Mouse (Mus musculus) urinary bladder, adult 2 months (tissue): Measurements from ENCODE around the gene Numa1. TPM values are rescaled to one million over a fixed set of nuclear protein-coding genes. Genes with fewer than 3 reads are reported as not detected.
"Not testable (repeated sequence)": the region's sequence is repeated elsewhere in the genome, so short reads cannot be mapped to it uniquely, and the experiment has no call there.

ENCODE experiments used
- DNase-seq: peaks from one replicate; pipeline ENCODE4 v3.0.0; 2022; ENCODE audit warnings: low spot score
- polyA plus RNA-seq: library from polyadenylated mRNA; depleted of rRNA; stranded (reverse); fragments of >200 nt; gene quantifications from 2 replicates; pipeline ENCODE4 v1.2.3, GENCODE M21; 2012; rRNA removed

Gene Numa1
- polyA plus RNA-seq, result 50.5 and 80.1 TPM in 2 replicates

DNA sequence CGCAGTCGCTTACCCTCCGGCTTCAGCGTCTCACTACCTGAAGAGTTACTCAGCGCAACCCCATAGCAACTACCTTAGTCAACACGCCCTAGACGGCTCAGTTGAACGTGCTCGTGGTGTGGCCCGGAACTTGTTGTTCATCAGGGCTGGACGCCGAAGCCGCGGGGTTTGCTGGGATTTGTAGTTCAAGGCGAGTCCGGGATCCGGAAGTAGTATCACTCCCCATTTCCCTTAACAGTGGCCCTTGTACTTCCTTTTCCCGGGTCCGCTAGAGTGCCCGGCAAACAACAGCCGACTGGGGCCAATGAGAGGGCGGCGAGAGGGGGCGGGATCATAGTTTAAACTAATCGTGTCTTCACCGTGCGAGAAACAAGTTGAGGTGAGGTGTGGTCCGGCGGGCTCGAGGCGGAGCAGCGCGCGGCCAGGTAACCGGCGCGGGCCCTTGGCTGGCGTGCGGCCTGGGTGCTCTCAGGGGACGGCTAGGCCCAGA, at the start of gene Numa1, which contains the start of gene Lrrc51:
Numa1 (plus strand) TSS at position 361 of the 490 bp plus-strand sequence.
Lrrc51 (minus strand) TSS at position 145 of the 490 bp plus-strand sequence.
- DNase-seq, result peak; percentile 88

DNA sequence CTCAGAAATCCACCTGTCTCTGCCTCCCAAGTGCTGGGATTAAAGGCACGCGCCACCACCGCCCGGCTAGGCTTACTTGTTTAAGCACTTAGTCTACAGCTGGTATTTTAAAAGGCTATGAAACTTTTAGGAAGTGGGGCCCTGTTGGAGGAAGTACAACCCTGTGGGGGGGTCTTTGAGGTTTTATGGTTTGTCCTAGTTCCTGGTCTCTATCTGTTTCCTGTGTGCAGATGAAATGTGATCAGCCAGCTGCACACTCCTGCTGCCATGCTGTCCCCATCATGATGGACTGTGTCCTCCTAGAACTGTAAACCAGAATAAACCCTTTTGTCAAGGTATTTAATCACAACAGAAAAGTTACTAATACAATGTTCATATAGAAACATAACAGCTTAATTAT, 49.8 kb upstream of the Numa1 start:
- DNase-seq, result no peak

DNA sequence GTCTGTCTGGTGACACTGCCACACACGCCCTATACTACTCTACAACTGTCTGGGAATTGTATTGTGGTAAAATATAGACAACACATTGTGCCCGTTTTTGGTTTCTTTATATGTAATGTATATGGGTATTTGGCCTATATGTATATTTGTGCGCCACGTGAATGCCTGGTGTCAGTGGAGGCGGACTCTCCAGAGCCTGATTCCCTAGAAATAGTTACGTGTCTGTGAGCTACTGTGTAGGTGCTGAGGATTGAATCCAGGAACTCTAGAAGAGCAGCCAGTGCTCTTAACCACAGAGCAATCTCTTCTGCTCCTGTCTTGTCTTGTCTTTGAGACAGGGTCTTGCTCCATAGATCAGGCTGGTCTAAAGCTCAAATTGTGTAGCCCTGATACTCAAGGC, 47.6 kb upstream of the Numa1 start:
- DNase-seq, result no peak

DNA sequence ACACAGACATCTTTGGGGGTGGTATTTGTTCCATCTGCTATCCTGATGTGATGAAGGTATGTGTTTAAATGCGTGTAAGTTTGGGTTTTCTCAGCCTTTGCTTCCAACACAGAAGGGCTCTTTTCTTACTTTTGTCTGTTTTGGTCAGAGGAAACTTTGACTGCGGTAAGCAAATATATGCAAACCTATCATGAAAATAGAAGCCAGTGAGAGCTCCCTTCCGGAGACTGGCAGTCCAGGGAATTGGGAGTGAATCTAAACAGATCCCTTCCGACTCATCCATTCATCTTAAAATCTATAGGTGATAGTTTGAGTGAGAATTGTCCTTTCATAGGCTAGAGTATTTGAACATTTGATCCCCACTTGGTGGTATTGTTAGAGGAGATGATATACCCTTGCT, 45.5 kb upstream of the Numa1 start:
- no peak for DNase-seq

- no peak for DNase-seq
Measured at GRCm38 (mm10) chr7:101895695-101896094, 38.2 kb upstream of the Numa1 start.

GRCm38 (mm10) chr7:101896104-101897066, 37.5 kb upstream of the Numa1 start:
- DNase-seq, result peak; percentile 84

DNA sequence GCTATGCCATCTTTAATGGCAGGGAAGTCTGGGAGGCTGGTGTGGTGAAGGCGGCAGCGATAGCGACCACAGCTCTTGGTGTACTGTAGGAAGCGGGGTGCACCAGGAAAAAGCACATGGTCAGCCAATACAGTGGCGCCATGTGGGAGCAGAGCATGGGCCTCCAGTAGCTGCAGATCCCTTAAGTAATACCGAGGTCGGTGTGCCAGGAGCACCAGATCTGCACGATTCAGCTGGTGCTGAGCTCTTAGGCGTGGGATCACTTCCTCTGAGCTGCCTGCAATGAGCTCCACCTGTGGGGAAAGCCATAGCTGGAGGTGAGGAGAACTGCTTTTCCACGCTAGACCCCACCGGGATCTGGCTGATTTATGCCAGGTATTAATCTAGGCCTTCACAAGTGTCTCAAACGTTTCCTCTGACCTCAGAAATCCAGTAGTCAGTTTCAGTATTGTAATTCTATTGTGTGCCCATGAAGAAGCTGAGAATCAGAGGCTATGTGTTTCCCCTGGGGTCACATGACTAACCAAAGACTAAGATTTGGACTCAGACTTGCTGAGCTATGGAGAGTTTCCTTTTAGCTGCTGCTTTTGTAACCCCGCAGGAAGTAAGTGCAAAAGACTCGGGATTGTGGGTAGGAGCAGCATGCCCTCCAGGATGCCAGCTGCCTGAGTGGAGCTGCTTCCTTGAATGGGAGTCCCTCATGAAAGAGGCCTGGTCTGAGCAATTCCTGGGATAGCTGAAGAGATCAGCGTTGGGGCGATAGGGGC, 33.4 kb upstream of the Numa1 start:
- DNase-seq, result no peak

DNA sequence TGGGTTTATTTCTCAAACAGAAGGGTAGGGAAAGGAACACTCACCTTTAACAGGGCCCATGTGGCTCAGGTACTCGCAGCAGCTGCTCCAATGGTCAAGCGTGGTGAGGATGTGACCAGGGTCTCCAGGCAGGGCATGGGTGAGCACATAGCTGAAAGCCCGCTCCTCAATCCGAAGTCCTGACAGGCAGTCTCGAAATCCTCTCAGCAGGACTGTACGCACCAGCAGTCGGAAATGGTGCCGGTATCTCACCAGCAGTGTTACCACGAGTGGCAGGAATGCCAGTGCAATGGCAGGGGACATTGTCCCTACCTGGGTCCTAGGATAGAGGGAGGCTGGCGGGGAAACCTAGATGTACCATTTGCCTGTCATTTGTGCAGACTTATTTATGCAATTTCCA, 31.9 kb upstream of the Numa1 start:
- no peak for DNase-seq

GRCm38 (mm10) chr7:101902846-101903245, 31.1 kb upstream of the Numa1 start:
- DNase-seq, result no peak

DNA sequence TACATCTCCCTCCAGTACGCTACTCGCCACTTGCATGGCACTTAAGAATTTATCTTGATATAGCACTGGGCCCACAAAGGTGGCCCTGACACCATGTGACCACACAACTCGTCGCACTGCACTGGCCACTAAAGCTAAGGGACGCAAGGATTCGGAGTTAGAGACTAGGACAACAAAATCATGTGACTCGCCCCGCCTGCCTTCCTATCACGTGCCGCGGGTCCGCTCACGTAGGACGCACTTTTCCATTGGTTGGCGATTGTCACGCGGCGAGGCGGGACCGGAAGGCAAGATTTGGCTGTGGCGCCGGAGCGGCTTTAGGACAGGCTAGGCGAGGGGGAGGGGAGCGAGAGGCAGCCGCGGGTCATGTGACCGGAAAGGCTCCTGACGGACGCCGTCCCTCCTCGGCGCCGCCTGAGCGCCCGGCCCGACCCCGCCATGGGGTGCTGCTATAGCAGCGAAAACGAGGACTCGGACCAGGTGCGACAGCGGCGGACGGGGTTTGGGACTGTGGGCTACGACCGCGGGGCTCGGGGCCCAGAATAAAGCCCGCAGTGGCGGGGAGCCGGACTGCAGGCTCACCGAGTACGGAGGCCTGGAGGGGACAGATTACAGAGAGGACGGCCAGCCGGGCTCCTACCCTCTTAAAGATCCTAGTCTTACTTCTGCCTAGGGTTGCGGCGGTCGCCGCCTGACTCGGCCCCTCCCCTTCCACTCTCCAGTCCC, 28.2 kb upstream of the Numa1 start, which contains the start of gene Lamtor1:
Lamtor1 (plus strand) TSS at position 344 of the 726 bp plus-strand sequence.
- DNase-seq, result peak; percentile 100

DNA sequence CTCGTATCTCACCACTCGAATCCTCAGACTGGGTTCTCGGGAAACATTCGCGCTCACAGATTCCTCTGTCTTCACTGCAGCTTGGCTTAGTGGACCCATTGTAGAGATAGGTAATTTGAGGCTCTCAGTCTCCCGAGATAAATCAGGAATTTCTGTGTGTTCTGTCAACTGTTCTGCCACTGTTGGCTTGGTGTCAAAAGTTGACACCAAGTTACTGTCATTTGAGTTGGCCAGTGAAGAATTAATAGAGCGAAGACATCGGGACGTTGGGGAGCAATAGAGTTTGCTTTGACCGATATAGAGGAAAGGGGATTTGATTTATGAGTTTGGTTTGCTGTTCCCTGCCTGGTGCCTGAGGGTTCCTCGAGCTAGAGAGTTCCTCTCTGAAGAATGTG, 27.6 kb upstream of the Numa1 start, which contains the start of gene Tomt:
Tomt (minus strand) TSS at position 73 of the 395 bp plus-strand sequence.
- DNase-seq, result no peak

GRCm38 (mm10) chr7:101906696-101907095, 27.2 kb upstream of the Numa1 start:
- no peak for DNase-seq

DNA sequence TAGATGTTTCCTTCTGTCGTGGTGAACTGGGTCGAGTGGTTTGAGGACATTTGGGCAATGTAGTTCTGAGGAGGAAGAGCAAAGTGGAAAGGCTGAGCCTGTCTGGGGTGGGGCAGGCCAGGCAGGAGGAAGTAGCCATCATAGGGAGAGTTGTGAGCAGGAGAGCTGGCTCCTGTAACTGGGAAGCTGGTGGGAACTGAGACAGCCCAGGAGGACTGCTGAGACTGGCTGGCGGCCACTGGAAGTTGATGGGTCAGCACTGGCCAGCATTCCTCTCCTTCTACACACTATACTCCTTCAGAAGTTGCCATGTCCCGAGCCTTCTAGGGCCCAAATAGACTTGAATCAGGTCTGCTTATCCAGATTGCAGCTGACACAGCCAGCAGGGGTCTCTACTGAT, 25.5 kb upstream of the Numa1 start:
- no peak for DNase-seq

- no peak for DNase-seq
Measured at GRCm38 (mm10) chr7:101910138-101910537, 23.8 kb upstream of the Numa1 start.

DNA sequence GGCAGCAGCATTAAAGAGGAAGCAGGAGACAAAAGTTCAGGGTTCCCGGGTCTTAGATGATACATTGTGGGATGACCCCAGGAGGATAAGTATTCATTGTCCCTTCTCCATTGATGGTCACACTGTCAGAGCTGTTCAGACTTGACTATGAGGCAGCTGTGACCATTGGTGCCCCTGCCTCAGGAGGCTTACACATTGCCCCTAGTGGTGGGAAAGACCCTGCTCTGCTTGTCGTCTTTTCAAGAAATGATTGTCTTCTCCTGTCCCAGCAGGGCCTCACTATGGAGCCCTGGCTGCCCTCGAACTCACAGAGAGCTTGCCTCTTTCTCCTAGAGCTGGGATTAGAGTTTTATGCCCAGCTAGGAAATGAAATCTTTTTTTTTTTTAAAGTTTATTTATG, 21.9 kb upstream of the Numa1 start:
- no peak for DNase-seq

GRCm38 (mm10) chr7:101918071-101918470, 15.8 kb upstream of the Numa1 start:
- DNase-seq, result no peak

GRCm38 (mm10) chr7:101925892-101926291, 8.0 kb upstream of the Numa1 start:
- DNase-seq, result not testable (repeated sequence)

DNA sequence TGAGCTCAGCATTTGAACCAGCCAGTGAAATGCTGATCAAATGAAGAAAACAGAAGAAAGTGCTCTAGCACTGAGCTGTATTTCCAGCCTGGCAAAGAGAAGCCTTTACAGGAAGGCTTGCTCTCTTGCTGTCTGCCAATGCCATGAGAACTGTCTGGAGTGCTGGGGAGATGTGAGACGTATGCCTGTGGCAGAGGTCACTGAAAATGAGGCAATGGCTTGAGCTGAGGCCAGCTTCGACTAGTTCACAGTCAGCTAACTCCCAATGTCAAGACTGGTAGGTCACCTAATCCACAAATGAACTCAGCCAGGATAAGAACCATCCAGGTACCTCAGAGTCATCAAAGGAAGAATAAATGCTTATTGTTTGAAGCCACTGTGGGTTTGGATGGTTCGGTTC, 5.8 kb upstream of the Numa1 start:
- DNase-seq, result no peak

GRCm38 (mm10) chr7:101932551-101932950, 1.4 kb upstream of the Numa1 start:
- DNase-seq, result no peak

DNA sequence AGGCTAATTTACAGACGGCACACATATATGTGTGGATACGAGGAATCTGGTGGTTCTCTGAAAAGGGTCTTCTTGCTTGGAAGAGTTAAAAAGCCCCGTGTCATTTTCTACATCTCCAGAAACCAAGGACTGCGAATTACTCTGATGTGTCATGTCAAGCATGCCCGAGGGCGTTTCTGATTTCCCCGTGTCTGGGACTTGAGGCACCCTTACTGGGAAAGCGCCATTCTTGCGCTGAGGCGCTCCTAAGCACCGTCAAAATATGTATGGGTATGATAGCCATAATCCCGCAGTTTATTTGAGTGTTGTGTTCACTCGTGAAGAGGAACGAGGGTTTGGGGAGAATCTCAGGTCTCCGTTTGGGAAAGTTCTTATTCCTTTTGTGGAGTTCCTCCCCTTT, 611 bp upstream of the Numa1 start:
- peak; percentile 36 for DNase-seq

DNA sequence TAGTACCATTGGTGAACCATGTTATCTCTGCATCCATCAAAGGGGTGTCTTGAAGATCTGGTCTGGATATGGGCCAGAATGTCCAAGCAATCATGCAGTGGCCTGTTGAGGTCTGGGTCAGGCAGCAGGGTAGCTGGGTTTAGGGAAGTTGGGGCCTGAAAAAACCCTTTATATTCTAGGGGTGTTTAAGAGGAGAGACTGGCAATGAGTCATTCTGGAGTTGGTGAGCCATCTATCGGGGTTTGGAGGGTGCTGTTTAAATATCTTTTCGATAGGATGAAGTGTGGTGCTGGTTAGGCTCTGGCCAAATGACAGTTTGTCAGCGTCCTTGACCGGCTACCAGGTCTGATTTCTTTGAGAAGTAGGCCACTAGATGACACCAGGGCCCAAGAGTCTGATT, 2.0 kb downstream of the Numa1 start:
- no peak for DNase-seq

DNA sequence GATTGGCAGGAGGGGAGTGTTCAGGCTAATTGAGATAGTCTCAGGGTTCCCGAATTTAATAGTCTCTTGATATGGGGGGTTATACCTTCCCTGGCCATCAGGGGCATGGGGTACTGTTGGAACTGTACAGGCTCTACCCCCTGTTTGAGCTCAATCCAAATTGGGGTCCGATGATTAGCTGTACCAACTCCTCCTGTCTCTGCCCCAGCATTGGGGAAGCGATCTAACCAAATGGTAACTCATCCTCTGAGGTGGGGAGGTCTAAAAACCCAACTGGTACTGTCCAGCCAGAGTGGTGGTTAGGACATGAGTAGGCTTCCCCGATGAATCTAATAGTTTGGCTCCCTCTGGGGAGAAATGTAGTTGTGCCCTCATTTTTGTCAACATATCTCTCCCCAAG, 3.1 kb downstream of the Numa1 start:
- no peak for DNase-seq
